Mouse (Mus musculus): Measurements from ENCODE around the gene Gkn3. TPM values are rescaled to one million over a fixed set of nuclear protein-coding genes. Genes with fewer than 3 reads are reported as not detected.

Gkn3 gene
- total RNA-seq, 2 experiments from 2014 or later: 0.36 to 0.76 TPM

- no peak for DNase-seq (ENCODE audit: low spot score in 2 of 2)
These were observed 19.5 kb downstream of the Gkn3 start for GRCm38 (mm10) chr6:87369223-87369622.

- DNase-seq (ENCODE audit: low spot score in 2 of 2): no peak
These were observed 34.3 kb downstream of the Gkn3 start for GRCm38 (mm10) chr6:87354441-87354840.

GRCm38 (mm10) chr6:87350829-87351228, 37.9 kb downstream of the Gkn3 start, which contains the start of gene Gkn1:
TSS of gene Gkn1 (minus strand) at chr6:87350942.
- DNase-seq (ENCODE audit: low spot score in 2 of 2): no peak

- no peak for DNase-seq (ENCODE audit: low spot score in 2 of 2)
These were observed 52.8 kb downstream of the Gkn3 start for GRCm38 (mm10) chr6:87335935-87336295.

- peak; percentile 21 to 40 for DNase-seq (ENCODE audit: low spot score in 2 of 2)
These were observed 53.4 kb downstream of the Gkn3 start, which contains the start of gene Antxr1 for GRCm38 (mm10) chr6:87335091-87335934. TSS of gene Antxr1 (minus strand) at chr6:87335821.

- DNase-seq (ENCODE audit: low spot score in 2 of 2): no peak
These were observed 54.2 kb downstream of the Gkn3 start for GRCm38 (mm10) chr6:87334361-87335090.

Other genes with a start within 250 kb of the Gkn3 start
- 10 to 100 TPM; 45.4 to 46.9 TPM for gene Antxr1, start 53.1 kb downstream of the Gkn3 start, total RNA-seq (2021)
- not detected for gene Gkn1, start 38.0 kb downstream of the Gkn3 start, total RNA-seq (2021)
- gene Gkn2, start 15.6 kb downstream of the Gkn3 start, total RNA-seq (2021): not detected
- gene Bmp10, start 40.1 kb upstream of the Gkn3 start, total RNA-seq (2021): under 1 TPM in 1 of 2 experiments, not detected in 1; 0.65 TPM
- gene Arhgap25, start 144.3 kb upstream of the Gkn3 start, total RNA-seq (2021): 1 to 10 TPM; 5.8 to 6.1 TPM
- gene Prokr1, start 201.8 kb upstream of the Gkn3 start, total RNA-seq (2021): 1 to 10 TPM; 1.7 to 1.9 TPM